Mouse (Mus musculus): Measurements from ENCODE around the gene Il18. TPM values are rescaled to one million over a fixed set of nuclear protein-coding genes. Genes with fewer than 3 reads are reported as not detected.
A peak's percentile ranks its signal among the peaks of the same experiment; 100 is the strongest.

Gene Il18
- total RNA-seq, 2 experiments from 2014 or later, result 0.84 to 1.8 TPM

GRCm38 (mm10) chr9:50548936-50549335 lies 5.7 kb upstream of the Il18 start:
- intact Hi-C loops (cut with DNase I), result no loop called here
- DNase-seq, result no peak

- intact Hi-C loops (cut with DNase I), result no loop called here
- DNase-seq, result no peak
Observed at GRCm38 (mm10) chr9:50552206-50552605, 2.4 kb upstream of the Il18 start.

- no peak for DNase-seq
- intact Hi-C loops (cut with DNase I), result no loop called here
Observed at GRCm38 (mm10) chr9:50553547-50553946, 1.1 kb upstream of the Il18 start.

- intact Hi-C loops (cut with DNase I), result no loop called here
- DNase-seq, result no peak
Observed at GRCm38 (mm10) chr9:50555094-50555446, 443 bp downstream of the Il18 start, which contains the start of gene Bco2. Gene Bco2, minus strand, starts transcription at chr9:50555181.

GRCm38 (mm10) chr9:50561145-50561917 lies 6.7 kb downstream of the Il18 start, which contains the start of gene Tex12:
Gene Tex12, minus strand, starts transcription at chr9:50561325.
- DNase-seq, result no peak
- intact Hi-C loops (cut with DNase I), result no loop called here

GRCm38 (mm10) chr9:50561918-50562360 lies 7.3 kb downstream of the Il18 start:
- no peak for DNase-seq
- intact Hi-C loops (cut with DNase I), result no loop called here

GRCm38 (mm10) chr9:50565173-50565572 lies 10.5 kb downstream of the Il18 start:
- no peak for DNase-seq

GRCm38 (mm10) chr9:50565940-50566339 lies 11.3 kb downstream of the Il18 start:
- no peak for DNase-seq
- intact Hi-C loops (cut with DNase I), result no loop called here

More at GRCm38 (mm10) chr9:50565173-50565572, 10.5 kb downstream of the Il18 start:
- intact Hi-C loops (cut with DNase I), result no loop called here

- intact Hi-C loops (cut with DNase I), result no loop called here
- DNase-seq, result no peak
Observed at GRCm38 (mm10) chr9:50567372-50567771, 12.7 kb downstream of the Il18 start.

GRCm38 (mm10) chr9:50567881-50568280 lies 13.3 kb downstream of the Il18 start:
- intact Hi-C loops (cut with DNase I), result no loop called here
- no peak for DNase-seq

- DNase-seq, result no peak
- intact Hi-C loops (cut with DNase I), result no loop called here
Observed at GRCm38 (mm10) chr9:50569599-50570525, 15.2 kb downstream of the Il18 start.

GRCm38 (mm10) chr9:50580370-50580769 lies 25.7 kb downstream of the Il18 start:
- no peak for DNase-seq
- intact Hi-C loops (cut with DNase I), result no loop called here

- intact Hi-C loops (cut with DNase I), result no loop called here
- DNase-seq, result no peak
Observed at GRCm38 (mm10) chr9:50585145-50585818, 30.7 kb downstream of the Il18 start.

GRCm38 (mm10) chr9:50586955-50587354 lies 32.3 kb downstream of the Il18 start:
- DNase-seq, result no peak
- intact Hi-C loops (cut with DNase I), result no loop called here

- no peak for DNase-seq
- intact Hi-C loops (cut with DNase I), result no loop called here
Observed at GRCm38 (mm10) chr9:50590856-50591518, 36.4 kb downstream of the Il18 start.

GRCm38 (mm10) chr9:50592955-50593354 lies 38.3 kb downstream of the Il18 start:
- intact Hi-C loops (cut with DNase I), result no loop called here
- DNase-seq, result no peak

- peak in 1 of 2 experiments; percentile 26 for DNase-seq
- intact Hi-C loops (cut with DNase I), result no loop called here
Observed at GRCm38 (mm10) chr9:50593544-50593943, 38.9 kb downstream of the Il18 start.

- no peak for DNase-seq
- intact Hi-C loops (cut with DNase I), result no loop called here
Observed at GRCm38 (mm10) chr9:50594794-50595417, 40.3 kb downstream of the Il18 start.

GRCm38 (mm10) chr9:50596973-50597372 lies 42.3 kb downstream of the Il18 start:
- DNase-seq, result no peak
- intact Hi-C loops (cut with DNase I), result no loop called here

- no peak for DNase-seq
- intact Hi-C loops (cut with DNase I), result loop anchor here (5.0 kb wide), 2 partner anchors 56 to 139 kb away; partner anchors contain the start of gene Dlat
Observed at GRCm38 (mm10) chr9:50601536-50601935, 46.9 kb downstream of the Il18 start.
